Mouse (Mus musculus) urinary bladder, postnatal 36 days (tissue): ENCODE measurements at regions not wholly inside any gene's neighbourhood (a gene's known extent, or its start where the extent isn't known, plus 50 kb on each side); places are given as distances from the start of the nearest gene placed in this dataset.
"Not testable (repeated sequence)": the region's sequence is repeated elsewhere in the genome, so short reads cannot be mapped to it uniquely, and the experiment has no call there.

ENCODE experiments used
- DNase-seq, 2 experiments: peaks; one replicate each; pipeline ENCODE4 v3.0.0; 2022; ENCODE audit warnings: low spot score in 2 of 2, mixed read lengths in 1 of 2

DNA sequence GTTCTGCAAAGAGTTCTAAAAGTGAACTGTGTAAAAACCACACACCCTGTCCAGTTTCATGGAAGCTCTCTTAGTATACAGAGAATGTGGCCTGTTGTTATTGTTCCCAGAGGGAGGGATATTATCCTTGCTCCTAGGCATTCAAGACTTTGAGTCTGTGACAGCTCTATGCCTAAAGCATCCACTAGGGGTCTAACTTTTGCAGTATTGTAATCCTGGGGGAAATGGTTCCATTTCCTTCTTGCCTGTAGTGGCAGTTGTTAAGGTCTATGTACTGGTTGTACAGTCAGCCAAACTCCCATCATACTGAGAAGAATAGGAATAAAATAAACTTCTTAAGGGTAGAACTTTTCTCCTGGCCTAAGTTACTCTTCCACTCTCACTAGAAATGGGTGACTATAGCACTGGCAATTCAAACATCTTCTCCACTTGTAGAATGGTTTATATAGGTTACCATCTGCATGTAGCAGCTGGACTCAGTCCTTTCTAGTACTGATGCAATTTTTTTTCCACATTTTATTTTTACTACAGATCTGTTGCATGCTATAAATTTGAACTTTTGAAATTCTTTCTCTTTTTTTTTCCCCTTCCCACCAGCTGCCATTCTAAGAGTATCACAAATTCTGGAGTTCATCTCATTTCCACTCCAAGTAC lies 51.4 kb upstream of the Dpt start:
- DNase-seq = no peak

- no peak for DNase-seq
Observed at GRCm38 (mm10) chr1:164744499-164744898, 51.9 kb upstream of the Dpt start.

DNA sequence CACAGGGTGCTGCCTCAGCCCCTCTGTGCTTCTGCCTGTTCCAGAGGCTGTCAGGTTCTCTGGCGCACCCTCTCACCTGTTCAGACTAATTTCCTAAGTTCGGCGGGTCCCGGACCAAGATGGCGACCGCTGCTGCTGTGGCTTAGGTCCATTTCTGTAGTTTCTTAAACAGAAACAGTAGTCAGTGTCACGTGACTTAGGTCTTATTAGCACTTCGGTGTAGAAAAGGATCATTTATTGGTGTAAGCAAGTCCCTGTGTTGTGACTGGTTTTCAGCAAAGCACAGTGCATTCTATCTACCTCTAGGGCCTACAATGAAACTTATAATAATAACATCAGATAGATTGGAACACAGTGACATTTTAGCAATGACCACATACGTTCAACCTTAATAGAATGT lies 53.5 kb upstream of the Dpt start:
- not testable (repeated sequence) for DNase-seq

- DNase-seq = no peak
Observed at GRCm38 (mm10) chr1:164735646-164736045, 60.8 kb upstream of the Dpt start.

GRCm38 (mm10) chr1:164733741-164734140 lies 62.7 kb upstream of the Dpt start:
- DNase-seq = no peak

- DNase-seq = no peak
Observed at GRCm38 (mm10) chr1:164722054-164722453, 74.4 kb upstream of the Dpt start.

- DNase-seq = no peak
Observed at GRCm38 (mm10) chr1:164714905-164715304, 81.5 kb upstream of the Dpt start.

DNA sequence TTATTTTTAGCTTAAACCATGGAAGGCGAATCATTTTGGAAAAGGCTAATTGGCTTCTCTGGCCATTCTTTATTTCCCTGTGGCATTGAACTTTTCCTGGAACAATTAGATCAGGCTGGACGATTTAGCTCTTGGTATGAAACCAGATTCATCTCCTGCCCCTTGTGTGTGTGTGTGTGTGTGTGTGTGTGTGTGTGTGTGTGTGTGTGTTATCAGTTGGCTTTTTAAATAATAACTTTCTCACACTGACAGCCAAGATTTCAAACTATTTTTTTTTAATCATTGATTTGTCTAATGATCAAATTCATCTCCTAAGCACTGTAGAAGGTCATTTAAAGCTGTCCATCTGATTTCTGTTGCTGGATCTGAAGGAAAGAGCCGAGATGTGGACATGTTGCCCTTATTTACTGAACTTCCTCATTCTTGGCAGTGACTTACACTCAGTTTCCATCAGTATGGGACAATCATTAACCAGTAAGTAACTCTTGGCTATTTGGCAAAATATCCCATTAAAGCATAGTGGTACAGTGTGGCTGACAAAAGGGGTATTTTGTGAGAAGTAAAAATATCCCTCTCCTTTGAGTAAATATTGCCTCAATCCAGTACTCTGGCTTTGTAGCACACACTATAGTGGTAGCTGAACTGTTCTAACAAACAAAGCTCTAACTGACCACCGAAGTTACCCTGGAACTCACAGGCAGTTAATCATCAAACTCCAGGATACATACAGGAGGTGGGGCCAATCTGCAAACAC lies 82.5 kb upstream of the Dpt start:
- no peak for DNase-seq

DNA sequence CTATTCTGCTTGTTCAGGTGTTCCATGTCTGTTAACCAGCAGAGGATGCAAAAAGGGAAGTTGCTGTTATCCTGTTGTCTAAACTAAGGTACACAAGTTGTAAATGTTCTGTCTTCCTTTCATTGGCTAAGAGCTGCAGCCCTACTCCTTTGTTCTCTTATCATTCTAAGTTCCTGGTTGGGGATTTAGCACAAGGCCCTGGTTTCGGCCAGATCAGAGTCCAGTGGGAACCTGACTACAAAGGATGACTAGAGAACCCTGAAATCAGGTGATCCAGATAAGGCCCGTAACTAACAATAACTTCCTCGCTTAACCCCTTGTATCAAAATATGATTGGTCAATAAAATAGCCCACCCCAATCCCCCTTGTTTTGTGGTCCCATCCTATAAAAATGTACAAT lies 83.9 kb upstream of the Dpt start:
- no peak for DNase-seq

DNA sequence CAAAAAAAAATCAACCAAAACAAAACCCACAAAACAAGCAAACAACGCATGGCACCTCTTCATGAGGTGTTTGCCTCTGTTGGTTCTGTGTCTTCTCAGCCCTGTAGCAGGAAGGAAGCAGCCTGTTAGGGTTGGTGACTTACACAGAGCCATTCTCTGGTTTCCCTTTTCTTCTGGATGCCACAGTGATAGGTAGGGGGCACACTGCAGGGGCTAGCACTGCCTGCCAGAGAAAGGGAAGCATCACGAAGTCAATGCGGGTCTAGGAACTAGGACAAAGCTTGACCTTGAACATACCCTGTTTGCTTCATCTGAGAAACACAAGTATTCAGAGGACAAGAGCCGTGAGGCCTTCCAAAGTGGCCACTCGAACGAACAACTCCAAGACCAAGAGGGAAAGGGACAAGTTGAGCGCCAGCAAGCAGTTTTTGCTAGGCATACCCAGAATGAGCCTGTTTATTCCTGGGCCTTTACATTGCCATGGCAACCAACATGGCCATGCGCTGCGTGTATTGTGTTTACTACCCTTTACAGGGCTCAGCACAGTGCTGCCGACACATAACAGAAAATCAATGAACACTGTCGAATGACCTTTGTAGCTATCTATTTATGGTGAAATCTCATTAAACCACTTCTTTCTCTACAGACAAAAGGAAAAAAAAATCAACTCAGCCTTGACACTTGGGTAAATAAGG lies 91.9 kb upstream of the Dpt start:
- DNase-seq = no peak

- DNase-seq = no peak
Observed at GRCm38 (mm10) chr1:164703560-164704131, 92.8 kb upstream of the Dpt start.

DNA sequence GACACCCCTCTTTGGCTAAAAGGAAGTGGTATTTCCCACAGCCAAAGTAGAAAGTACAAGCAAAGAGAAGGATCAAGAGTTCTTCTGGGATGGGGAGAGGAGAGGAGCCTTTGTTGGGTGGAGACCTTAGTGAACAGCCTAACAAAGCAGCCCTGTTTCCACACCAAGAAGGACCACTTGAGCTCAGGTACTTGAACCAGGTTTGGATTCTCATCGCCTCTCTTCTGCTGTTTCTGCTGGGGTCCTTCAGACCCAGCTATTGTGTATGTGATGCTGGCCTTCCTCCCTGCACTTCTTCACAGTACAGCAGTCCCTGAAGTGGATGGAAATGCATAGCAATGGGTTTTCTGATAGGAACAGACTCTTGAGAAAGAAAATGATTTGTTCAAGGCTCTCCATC lies 106.4 kb upstream of the Dpt start:
- no peak for DNase-seq

GRCm38 (mm10) chr1:164689311-164689710 lies 107.1 kb upstream of the Dpt start:
- no peak for DNase-seq

- no peak for DNase-seq
Observed at GRCm38 (mm10) chr1:164684437-164684836, 112.0 kb upstream of the Dpt start.

DNA sequence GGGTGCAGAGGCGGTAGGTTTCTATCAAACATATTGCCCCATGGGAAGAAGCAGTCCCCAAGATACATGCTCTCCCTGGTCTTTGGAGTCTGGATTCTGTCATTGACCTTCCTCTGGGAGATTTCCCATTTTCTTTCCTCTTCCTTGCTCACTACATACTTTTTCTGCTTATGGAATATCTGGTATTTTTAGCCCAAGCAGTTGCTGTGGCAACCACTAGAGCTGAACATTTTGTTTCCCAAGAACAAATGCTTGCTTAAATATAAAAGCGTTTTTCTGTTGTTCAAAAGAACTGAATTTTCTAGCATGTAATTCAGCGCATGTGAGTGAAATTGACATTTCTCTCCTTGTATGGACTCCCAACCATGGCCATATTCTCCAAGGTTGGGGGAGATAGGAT lies 112.7 kb upstream of the Dpt start:
- no peak for DNase-seq

GRCm38 (mm10) chr1:164682867-164683599 lies 113.4 kb upstream of the Dpt start:
- no peak for DNase-seq

DNA sequence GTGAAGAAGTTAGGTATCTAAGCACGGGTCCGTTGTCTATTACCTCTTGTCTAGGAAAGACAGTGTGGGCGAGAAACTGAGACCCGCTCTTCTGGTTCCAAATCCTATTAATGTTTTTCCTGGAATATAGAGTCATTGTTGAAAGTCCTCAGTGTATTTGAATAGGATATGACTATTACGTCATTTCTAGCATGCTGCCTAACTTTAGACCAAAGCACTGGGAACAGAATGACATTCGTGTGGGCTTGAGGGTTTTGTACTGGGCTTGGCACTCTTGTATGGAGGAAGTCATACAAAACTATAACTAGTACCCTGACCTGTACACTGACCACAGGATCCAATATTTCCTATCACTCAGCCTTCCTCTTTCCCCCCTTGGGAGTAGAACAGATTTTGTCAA lies 114.0 kb upstream of the Dpt start:
- DNase-seq = no peak

- DNase-seq = no peak
Observed at GRCm38 (mm10) chr1:164681582-164681981, 114.9 kb upstream of the Dpt start.

DNA sequence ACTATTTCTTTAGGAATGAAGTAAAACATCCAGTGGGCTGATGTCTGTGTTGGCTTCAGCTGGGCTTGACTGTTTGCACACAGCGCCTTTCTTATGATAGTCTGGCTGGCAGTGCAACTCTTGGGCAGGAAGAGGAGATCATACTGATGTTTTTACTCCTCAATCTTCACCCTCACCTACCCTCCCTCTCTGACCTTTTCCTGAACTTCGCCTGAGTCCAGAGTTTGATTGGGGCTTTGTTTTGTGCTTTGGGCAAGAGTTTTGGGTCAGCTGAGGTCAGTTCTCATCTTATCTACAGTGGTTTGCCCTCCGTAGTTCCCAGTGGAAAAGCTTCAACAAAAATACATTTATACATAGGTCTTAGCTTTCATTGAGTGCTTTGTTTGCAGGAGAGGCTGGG lies 118.1 kb upstream of the Dpt start:
- DNase-seq = no peak

DNA sequence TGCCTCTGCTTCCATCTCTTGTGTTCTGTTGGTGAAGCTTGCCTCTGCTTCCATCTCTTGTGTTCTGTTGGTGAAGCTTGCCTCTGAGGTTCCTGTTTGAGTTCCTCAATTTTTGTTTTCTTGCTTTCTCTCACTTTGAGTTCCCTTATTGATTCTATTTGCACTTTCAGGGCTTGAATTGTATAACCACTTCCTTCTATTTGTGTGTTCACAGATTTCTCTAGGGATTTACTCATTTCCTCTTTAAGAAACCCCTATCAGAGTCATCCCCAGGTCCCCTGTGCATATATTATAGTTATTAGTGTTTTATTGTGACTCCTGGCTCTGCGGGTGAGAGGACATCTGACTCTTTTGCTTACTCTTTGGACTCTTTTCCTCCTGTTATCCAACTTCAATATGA lies 144.2 kb upstream of the Dpt start:
- no peak for DNase-seq

DNA sequence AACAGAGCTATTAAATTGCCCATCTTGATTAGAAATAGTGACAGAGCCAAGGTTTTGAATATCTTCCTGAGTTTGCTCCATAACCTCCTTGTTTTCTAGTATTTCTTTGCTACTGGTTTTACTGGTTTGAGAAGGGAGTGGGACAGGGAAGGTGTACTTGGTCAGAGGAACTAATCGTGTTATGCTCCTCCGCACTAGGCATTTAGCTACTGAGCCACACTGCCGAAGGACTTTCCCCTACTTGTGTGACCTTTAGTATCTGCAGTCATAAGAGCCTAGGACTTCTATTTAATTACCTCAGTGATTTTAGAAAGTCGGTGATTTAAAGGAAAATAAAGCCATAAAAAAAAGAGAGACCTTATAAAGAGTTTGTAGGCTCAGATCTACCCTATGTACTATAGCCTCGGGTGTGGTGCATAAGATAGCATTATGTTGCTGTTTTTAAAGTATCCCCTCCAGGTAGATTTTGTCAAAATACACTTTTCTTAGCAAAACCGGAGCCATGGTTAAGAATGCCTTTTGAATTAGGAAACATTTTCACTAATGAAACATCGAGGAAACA lies 158.5 kb upstream of the Dpt start:
- DNase-seq = no peak

DNA sequence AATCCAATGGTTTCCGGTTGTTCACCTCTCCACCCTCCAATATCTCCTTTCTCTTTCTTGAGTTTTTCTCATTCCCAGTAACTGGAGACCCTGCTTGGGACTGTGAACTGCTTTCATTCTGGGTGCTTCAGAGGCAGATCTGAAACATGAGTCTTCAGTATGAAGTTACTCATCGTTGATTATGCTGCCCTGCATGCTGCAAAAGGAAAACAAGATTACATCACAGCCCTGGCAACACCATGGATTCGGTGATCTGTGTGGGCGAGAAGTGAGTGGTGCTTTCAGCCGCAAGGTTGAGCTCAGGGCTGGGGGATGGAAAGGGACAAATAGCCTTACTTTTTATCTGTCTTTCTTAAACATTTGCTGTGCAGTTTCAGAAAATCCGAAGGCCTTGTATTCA lies 164.8 kb upstream of the Dpt start:
- DNase-seq = peak; percentile 8 to 44
